Mouse (Mus musculus): ENCODE measurements around the gene Hs3st5.
"Not testable (repeated sequence)": the region's sequence is repeated elsewhere in the genome, so short reads cannot be mapped to it uniquely, and the experiment has no call there.

The Hs3st5 gene

DNA sequence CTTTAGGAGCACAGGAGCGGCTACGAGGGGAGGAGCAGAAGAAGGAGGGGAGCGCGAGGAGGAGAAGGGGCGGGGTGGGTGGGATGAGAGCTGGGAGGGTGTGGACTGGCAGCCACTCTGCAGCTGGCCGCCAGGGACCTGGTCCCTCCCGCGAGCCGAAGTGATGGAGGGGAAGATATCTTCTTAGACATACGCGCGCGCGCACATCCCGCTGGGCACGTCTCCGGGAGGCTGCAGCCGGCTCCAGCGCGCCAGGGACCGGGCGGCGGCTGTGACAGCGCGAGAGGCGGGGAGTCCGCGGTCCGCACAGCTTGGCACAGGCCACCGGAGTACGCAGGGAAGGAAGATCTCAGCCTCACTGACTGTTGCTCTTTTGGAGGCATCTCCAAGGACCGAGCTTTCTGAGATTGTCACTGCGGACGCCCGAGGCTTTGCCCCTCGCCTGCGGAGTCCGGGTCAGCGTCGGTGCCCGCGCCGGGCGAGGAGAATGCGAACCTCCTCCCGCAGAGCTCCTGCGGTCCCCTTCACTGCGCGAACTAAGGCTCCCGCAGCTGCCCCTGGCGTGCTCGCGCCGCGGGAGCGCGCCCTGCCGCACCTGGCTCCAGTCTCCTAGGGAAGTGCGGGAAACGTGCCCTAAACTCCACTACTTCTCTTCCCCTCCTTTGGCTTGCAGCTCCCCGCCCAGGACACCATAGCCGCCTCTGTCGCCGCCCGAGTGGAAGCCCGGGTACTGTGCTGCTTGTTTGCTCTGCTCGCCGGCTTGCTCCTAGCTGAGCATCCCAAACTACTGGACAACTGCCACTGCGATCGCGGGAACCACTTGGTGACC is at the start of gene Hs3st5:
Gene Hs3st5, plus strand, starts transcription at position 88 of the 829 bp plus-strand sequence.
- DNase-seq (ENCODE audit: low read depth) = no peak

GRCm38 (mm10) chr10:36468664-36469063 is 38.0 kb upstream of the Hs3st5 start:
- no peak for DNase-seq (ENCODE audit: low read depth)

DNA sequence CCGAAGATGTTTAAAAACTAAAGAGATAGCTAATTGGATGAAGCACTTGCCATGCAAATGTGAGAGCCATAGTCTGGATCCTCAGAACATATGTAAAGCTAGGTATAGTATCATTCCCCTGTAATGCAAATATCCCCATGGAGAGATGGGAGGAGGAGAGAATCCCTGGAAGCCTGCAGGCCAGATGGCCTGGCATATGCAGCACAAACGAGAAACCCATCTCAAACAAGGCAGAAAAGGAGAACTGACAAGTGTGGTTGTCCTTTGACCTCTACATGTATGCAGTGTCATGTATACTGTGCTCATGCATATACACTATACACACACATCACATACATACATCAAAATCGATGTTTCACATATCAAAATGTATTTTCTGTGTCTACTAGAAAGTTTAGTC is 35.5 kb upstream of the Hs3st5 start:
- no peak for DNase-seq (ENCODE audit: low read depth)

- no peak for DNase-seq (ENCODE audit: low read depth)
Observed at GRCm38 (mm10) chr10:36474834-36475233, 31.8 kb upstream of the Hs3st5 start.

GRCm38 (mm10) chr10:36477543-36477942 is 29.1 kb upstream of the Hs3st5 start:
- no peak for DNase-seq (ENCODE audit: low read depth)

GRCm38 (mm10) chr10:36483362-36483761 is 23.3 kb upstream of the Hs3st5 start:
- DNase-seq (ENCODE audit: low read depth) = peak; percentile 13

GRCm38 (mm10) chr10:36484011-36484410 is 22.6 kb upstream of the Hs3st5 start:
- DNase-seq (ENCODE audit: low read depth) = no peak

- DNase-seq (ENCODE audit: low read depth) = no peak
Observed at GRCm38 (mm10) chr10:36484728-36485300, 21.8 kb upstream of the Hs3st5 start.

GRCm38 (mm10) chr10:36493566-36493965 is 13.0 kb upstream of the Hs3st5 start:
- DNase-seq (ENCODE audit: low read depth) = peak; percentile 20

- DNase-seq (ENCODE audit: low read depth) = no peak
Observed at GRCm38 (mm10) chr10:36499713-36500112, 6.9 kb upstream of the Hs3st5 start.

DNA sequence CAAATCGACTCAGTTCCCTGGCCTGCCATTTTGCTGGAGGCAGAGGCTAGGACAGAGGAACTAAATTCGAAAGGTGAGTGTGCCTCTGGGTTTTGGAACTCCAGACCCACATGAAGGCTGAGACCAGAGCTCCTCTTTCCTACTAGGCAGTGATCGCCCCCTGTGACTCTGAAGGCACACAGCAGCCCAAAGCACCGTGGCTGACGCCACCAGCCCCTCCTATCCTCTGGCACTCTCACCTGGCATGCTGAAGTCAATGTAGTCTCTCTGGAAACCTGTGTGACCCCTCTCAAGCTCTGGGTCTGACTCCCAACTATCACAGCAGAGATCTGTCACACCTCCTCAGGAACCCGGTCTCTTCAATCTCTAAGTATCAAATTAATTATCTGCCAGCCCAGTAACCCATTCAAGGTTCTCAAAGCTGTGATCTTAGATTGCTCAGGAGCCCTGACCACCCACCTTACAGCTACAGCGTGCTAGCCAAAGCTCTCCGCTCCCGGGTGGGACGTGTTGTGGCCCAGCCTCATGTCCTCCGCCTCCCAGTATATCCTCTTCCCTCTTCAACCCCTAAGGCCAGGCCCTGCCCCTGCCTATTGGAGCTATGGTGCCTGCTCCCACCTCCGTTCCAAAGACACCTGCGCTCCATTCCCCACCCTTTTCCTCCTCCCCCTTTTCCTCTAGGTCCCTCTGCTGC is 434 bp upstream of the Hs3st5 start:
- no peak for DNase-seq (ENCODE audit: low read depth)

- DNase-seq (ENCODE audit: low read depth) = no peak
Observed at GRCm38 (mm10) chr10:36507556-36507870, 899 bp downstream of the Hs3st5 start.

GRCm38 (mm10) chr10:36507991-36508546 is 1.5 kb downstream of the Hs3st5 start:
- DNase-seq (ENCODE audit: low read depth) = no peak

DNA sequence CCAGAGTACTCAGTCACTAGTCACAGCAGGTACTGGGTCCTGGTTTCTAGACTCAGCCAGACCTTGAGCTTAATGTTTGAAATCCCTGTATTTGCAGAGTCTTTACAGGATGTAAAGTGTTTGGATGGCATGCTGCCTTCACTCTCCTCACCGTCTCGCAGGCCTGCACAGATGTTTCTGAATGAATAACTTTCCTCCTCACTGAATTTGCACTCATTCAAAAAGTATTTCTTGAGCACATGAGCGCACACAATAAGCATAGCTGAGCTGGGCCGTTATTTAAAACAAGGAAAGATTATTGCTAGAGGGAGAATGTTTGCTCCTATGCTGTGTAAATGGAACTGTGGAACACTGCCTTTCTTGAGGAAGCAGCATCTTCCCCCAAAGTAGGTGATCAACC is 2.9 kb downstream of the Hs3st5 start:
- no peak for DNase-seq (ENCODE audit: low read depth)

DNA sequence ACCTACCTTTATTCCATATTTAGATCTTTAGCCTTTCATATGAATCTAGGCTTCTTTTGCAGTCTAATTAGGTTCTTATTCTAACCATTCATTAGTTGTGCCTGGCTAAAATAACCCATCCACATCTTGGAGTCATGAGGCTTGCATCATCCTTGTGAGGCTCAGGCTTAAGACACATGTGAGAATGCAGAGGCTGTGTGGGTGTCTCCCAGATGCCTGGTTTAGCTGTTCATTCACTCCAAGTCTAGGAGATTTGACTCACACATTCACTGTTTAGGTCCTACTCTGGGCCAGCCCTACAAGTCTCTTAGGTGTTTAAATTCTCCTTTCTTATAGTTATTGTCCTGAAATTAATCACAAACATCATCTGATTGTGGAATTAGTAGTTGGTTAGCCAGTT is 17.3 kb downstream of the Hs3st5 start:
- DNase-seq (ENCODE audit: low read depth) = no peak

GRCm38 (mm10) chr10:36533633-36534335 is 27.2 kb downstream of the Hs3st5 start:
- DNase-seq (ENCODE audit: low read depth) = no peak

DNA sequence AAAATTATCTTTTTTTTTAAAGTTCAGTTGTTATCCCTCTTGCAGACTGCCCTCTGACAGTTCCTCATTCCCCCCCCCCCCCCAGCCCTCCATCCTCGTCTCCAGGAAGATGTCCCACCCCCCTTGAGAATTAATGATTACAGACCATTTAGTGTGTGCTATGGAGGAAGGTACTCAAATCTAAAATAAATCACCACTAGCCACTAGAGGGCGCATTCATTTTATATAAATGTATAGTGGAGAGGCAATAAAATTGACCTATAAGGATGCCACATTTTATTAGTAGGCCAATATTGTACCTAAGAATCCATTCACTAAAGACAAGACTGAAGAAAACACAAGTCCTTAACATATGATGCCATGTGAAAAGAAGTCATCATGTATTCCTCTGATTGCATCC is 40.0 kb downstream of the Hs3st5 start:
- peak; percentile 70 for DNase-seq (ENCODE audit: low read depth)

GRCm38 (mm10) chr10:36547713-36548112 is 41.1 kb downstream of the Hs3st5 start:
- not testable (repeated sequence) for DNase-seq (ENCODE audit: low read depth)

DNA sequence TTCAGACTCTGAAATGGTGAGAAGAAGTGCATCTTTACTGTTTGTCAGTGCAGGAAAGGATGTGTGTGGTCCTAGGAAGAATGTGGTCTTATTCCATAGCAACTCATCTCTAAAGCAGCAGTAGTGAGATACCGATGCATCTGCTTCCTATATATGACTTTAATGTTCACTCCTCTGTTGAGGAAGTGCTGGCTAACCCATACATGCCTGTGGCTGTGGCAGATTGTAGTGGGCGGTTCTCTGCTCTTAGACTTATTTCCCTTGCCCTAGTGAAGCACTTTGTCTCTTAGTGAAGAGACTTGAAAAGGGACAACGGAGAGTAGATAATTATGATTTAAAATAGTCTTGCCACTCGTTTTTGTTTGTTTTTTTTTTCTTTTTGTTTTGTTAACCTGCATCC is 47.4 kb downstream of the Hs3st5 start:
- DNase-seq (ENCODE audit: low read depth) = peak; percentile 45

GRCm38 (mm10) chr10:36554941-36555888 is 48.6 kb downstream of the Hs3st5 start:
- no peak for DNase-seq (ENCODE audit: low read depth)

GRCm38 (mm10) chr10:36556128-36556527 is 49.5 kb downstream of the Hs3st5 start:
- no peak for DNase-seq (ENCODE audit: low read depth)

Measured in 416B (cell line).